Mouse (Mus musculus) neural tube, embryonic 12.5 days (tissue): ENCODE measurements at regions not wholly inside any gene's neighbourhood (a gene's known extent, or its start where the extent isn't known, plus 50 kb on each side); places are given as distances from the start of the nearest gene placed in this dataset.

ENCODE experiments used
- ATAC-seq: fragments of 200-750 bp; cut with Nextera tagmentation; 2 replicates; pipeline ENCODE4 v1.8.0; 2017; ENCODE audit warnings: low read depth, mild to moderate bottlenecking, moderate TSS enrichment, moderate library complexity; ENCODE audit not compliant: low FRiP score
- H3K27ac ChIP-seq: fragments of 300-500 bp; sonication (generic); 2 replicates; pipeline ENCODE4 v1.5.1; 2016
- H3K27me3 ChIP-seq: fragments of 300-500 bp; sonication (generic); replicated peaks from 2 replicates; pipeline ENCODE4 v1.6.1; 2016; ENCODE audit warnings: mild to moderate bottlenecking
- H3K36me3 ChIP-seq: fragments of 300-500 bp; sonication (generic); 2 replicates; pipeline ENCODE4 v1.6.1; 2016; ENCODE audit warnings: mild to moderate bottlenecking
- H3K4me1 ChIP-seq: fragments of 300-500 bp; sonication (generic); 2 replicates; pipeline ENCODE4 v1.6.1; 2016
- H3K4me2 ChIP-seq: fragments of 300-500 bp; sonication (generic); replicated peaks from 2 replicates; pipeline ENCODE4 v1.6.1; 2016; ENCODE audit warnings: mild to moderate bottlenecking
- H3K4me3 ChIP-seq: fragments of 300-500 bp; sonication (generic); 2 replicates; pipeline ENCODE4 v1.5.1; 2016
- H3K9ac ChIP-seq: fragments of 300-500 bp; sonication (generic); 2 replicates; pipeline ENCODE4 v1.6.1; 2016; ENCODE audit warnings: mild to moderate bottlenecking
- H3K9me3 ChIP-seq: fragments of 300-500 bp; sonication (generic); 2 replicates; pipeline ENCODE4 v1.6.1; 2016; ENCODE audit warnings: mild to moderate bottlenecking
- WGBS: fragments of 180-500 bp; shearing (Covaris S2); methylation state at CpG from one replicate; pipeline ENCODE4 v1.1.7; 2016; 5-methylcytosine and 5-hydroxymethylcytosine counted together

DNA sequence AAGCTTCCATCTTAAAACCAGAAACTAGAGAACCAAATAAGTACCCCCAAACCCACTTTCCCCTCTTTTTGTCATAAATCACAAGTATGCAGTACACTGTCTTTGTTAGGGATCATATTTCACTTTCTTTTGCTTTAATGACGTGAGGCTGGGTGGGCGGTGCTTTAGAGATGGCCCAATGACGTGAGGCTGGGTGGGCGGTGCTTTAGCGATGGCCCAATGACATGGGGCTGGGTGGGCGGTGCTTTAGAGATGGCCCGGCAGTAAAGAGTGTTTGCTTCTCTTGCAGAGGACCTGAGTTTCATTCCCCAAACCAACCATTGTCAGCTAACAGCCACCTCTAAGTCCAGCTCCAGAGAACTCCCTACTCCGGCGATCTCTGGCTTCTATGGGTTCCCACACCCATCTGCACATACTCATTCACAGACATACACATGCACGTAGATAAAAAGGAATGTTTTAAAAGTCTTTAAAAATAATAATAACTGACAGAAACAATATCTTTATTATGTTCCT, 59.2 kb upstream of the Siah3 start:
- Histone ChIP-seq H3K9me3 (no peaks in the 10 kb centered on the region), H3K4me2 (no peak overlapping the region), H3K4me3 (no peak overlapping the region), H3K27me3 (no peaks in the 10 kb centered on the region), H3K9ac (no peak overlapping the region), H3K4me1 (peaks cover 6% of the 10 kb centered on the region; the same call in 1 of the 2 replicates), H3K36me3 (no peaks in the 10 kb centered on the region), H3K27ac (no peak overlapping the region)
- ATAC-seq, result no peak
- 91% methylated on average over 10 of the region's 10 CpGs for WGBS

GRCm38 (mm10) chr14:75399678-75400077, 56.1 kb upstream of the Siah3 start:
- Histone ChIP-seq H3K4me2 (no peak overlapping the region), H3K9ac (no peak overlapping the region), H3K27ac (no peak overlapping the region), H3K36me3 (no peaks in the 10 kb centered on the region), H3K27me3 (no peaks in the 10 kb centered on the region), H3K4me1 (no peaks in the 10 kb centered on the region), H3K9me3 (no peaks in the 10 kb centered on the region), H3K4me3 (no peak overlapping the region)
- WGBS, result 83% methylated on average over 2 of the region's 2 CpGs
- no peak for ATAC-seq

DNA sequence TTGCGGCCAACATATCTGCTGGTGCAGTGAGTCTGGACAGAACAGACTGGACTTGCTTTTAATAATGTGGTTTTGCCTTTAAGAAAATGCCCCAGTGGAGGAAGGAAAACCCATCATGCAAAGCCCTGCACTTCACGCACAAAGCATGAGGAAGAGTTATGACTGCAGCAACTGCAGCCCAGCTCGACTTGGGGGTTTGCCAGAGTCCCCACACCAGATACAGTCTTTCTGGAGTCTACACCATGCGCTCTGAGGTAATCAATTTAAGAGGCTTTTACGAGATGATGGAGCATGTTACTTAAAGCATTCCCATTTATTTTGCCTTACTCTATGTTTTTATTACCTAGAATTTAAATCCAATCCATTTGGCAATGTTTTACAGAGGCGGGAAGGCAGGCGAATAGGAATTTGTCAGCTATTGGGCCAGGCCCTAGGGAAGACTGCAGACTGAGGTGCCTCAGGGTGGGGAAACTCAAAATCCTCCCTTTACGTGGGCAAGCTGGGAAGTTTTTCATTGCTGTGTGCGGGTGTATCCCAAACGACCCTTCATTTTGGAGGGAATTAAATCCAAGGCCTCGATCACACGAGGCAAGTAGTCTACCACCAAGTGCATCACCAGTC, 53.2 kb upstream of the Siah3 start:
- no peak overlapping the region for H3K27ac ChIP-seq
- 71% methylated on average over 12 of the region's 12 CpGs for WGBS

More for the DNA sequence above, 53.2 kb upstream of the Siah3 start:
- Histone ChIP-seq H3K4me1 (no peaks in the 10 kb centered on the region), H3K9ac (no peak overlapping the region), H3K27me3 (no peaks in the 10 kb centered on the region), H3K4me2 (no peak overlapping the region), H3K36me3 (no peaks in the 10 kb centered on the region), H3K4me3 (no peak overlapping the region), H3K9me3 (no peaks in the 10 kb centered on the region)
- peak; percentile 58; the same call in 1 of the 2 replicates for ATAC-seq
